Mouse (Mus musculus) limb, embryonic 12.5 days (tissue): ENCODE data around the gene Adamtsl1. TPM values are rescaled to one million over a fixed set of nuclear protein-coding genes. Genes with fewer than 3 reads are reported as not detected.
A peak's percentile ranks its signal among the peaks of the same experiment; 100 is the strongest.

ENCODE experiments used
- ATAC-seq: fragments of 200-750 bp; cut with Nextera tagmentation; 2 replicates; pipeline ENCODE4 v1.8.0; 2017; ENCODE audit warnings: low read depth, moderate TSS enrichment; ENCODE audit not compliant: insufficient number of reproducible peaks, insufficient read depth, low FRiP score, low TSS enrichment
- H3K27ac ChIP-seq: fragments of 300-500 bp; sonication (generic); 2 replicates; pipeline ENCODE4 v1.5.1; 2016; ENCODE audit warnings: mild to moderate bottlenecking, moderate library complexity
- H3K27me3 ChIP-seq: fragments of 300-500 bp; sonication (generic); 2 replicates; pipeline ENCODE4 v1.6.1; 2016; ENCODE audit warnings: mild to moderate bottlenecking, moderate library complexity
- H3K36me3 ChIP-seq: fragments of 300-500 bp; sonication (generic); 2 replicates; pipeline ENCODE4 v1.6.1; 2016; ENCODE audit warnings: mild to moderate bottlenecking, moderate library complexity
- H3K4me1 ChIP-seq: fragments of 300-500 bp; sonication (generic); replicated peaks from 2 replicates; pipeline ENCODE4 v1.6.1; 2016
- H3K4me2 ChIP-seq: fragments of 300-500 bp; sonication (generic); 2 replicates; pipeline ENCODE4 v1.6.1; 2016; ENCODE audit warnings: mild to moderate bottlenecking, moderate library complexity
- H3K4me3 ChIP-seq: fragments of 300-500 bp; sonication (generic); replicated peaks from 2 replicates; pipeline ENCODE4 v1.5.1; 2016; ENCODE audit warnings: mild to moderate bottlenecking
- H3K9ac ChIP-seq: fragments of 300-500 bp; sonication (generic); replicated peaks from 2 replicates; pipeline ENCODE4 v1.6.1; 2016; ENCODE audit warnings: mild to moderate bottlenecking, moderate library complexity
- H3K9me3 ChIP-seq: fragments of 300-500 bp; sonication (generic); 2 replicates; pipeline ENCODE4 v1.6.1; 2016; ENCODE audit warnings: mild to moderate bottlenecking, moderate library complexity
- WGBS: fragments of 180-500 bp; shearing (Covaris S2); methylation state at CpG from one replicate; pipeline ENCODE4 v1.1.7; 2016; 5-methylcytosine and 5-hydroxymethylcytosine counted together
- polyA plus RNA-seq: library from polyadenylated mRNA; unstranded; fragments of >200 nt; fragmentation: Nextera tagmentation; extraction: Ambion mirVana; gene quantifications from 2 replicates; pipeline ENCODE4 v1.2.1, GENCODE M21; 2016

Adamtsl1 gene
- polyA plus RNA-seq, 1 experiment from 2014 or later = 29.2 TPM

DNA sequence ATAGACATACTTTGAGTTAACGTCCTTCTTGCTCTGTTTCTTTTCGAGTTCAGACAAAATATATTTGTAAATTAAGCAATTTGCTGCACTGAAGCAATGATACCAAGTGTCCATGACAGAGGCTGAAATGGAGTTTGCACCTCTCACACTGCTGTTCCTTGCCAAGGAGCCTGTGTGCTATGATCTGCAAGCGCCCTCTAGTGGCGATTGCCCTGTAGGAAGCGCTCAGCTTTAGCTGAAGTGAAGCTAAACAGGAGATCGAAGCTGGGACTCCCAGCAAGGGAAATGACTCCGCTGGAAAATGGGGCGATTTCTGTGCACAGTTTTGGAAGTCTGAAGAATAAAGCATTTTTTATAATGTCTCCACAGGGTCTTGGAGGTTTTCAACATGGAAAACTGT lies 287.8 kb downstream of the Adamtsl1 start:
- WGBS = 7% methylated on average over 8 of the region's 8 CpGs
- Histone ChIP-seq H3K4me3 (no peak overlapping the region), H3K9ac (no peak overlapping the region), H3K27ac (no peak overlapping the region), H3K27me3 (no peaks in the 10 kb centered on the region), H3K4me1 (no peaks in the 10 kb centered on the region), H3K36me3 (no peaks in the 10 kb centered on the region), H3K4me2 (no peak overlapping the region), H3K9me3 (no peaks in the 10 kb centered on the region)
- no peak for ATAC-seq

DNA sequence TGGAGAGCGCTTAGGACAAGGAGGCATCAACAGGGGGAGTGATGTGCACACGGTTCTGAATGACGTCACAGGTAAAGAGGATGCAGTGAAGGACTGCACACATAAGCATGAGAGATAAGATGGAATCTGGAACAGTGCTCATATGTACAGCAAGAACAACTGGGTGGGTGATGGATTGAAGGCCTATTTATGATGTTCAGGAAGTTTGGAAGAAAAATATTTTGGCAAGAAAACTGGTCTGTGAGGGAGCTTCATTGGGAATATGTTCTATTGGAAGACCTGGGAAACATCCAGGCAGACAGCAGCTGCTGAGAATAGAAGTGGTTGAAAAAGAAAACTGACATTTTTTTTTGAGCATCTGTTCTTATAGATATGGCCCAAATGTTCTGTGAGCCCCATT lies 300.4 kb downstream of the Adamtsl1 start:
- whole genome bisulfite sequencing = 77% methylated on average over 3 of the region's 3 CpGs
- Histone ChIP-seq H3K36me3 (no peaks in the 10 kb centered on the region), H3K4me1 (peaks cover 6% of the 10 kb centered on the region; the same call in 1 of the 2 replicates), H3K4me2 (no peak overlapping the region), H3K9me3 (no peaks in the 10 kb centered on the region), H3K27me3 (no peaks in the 10 kb centered on the region), H3K27ac (no peak overlapping the region), H3K9ac (no peak overlapping the region), H3K4me3 (no peak overlapping the region)
- ATAC-seq = no peak

DNA sequence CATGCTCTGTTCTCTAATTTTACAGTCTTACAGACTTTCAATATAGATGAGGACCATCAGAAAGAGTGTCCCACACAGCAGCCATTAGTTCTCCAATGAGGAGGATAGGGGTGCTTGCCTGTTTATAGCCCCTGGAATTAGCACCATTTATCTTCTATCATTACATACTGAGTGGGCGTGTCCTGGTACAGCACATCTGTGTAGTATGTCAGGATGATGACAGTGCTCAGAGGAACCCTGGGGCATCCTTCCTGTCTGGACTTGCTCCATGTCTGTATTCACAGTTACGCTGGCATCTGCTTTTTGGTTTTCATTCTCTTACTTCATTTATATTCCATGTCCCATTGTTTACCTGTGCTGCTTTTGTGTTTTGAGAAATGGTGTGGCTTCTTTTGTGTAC lies 304.5 kb downstream of the Adamtsl1 start:
- H3K4me2 ChIP-seq = no peak overlapping the region
- no peak for ATAC-seq
- H3K27ac ChIP-seq = no peak overlapping the region
- no peak overlapping the region for H3K9ac ChIP-seq
- H3K27me3 ChIP-seq = no peaks in the 10 kb centered on the region
- WGBS = 69% methylated on average over 2 of the region's 2 CpGs
- no peaks in the 10 kb centered on the region for H3K9me3 ChIP-seq
- H3K4me1 ChIP-seq = no peaks in the 10 kb centered on the region
- H3K36me3 ChIP-seq = no peaks in the 10 kb centered on the region
- H3K4me3 ChIP-seq = no peak overlapping the region

DNA sequence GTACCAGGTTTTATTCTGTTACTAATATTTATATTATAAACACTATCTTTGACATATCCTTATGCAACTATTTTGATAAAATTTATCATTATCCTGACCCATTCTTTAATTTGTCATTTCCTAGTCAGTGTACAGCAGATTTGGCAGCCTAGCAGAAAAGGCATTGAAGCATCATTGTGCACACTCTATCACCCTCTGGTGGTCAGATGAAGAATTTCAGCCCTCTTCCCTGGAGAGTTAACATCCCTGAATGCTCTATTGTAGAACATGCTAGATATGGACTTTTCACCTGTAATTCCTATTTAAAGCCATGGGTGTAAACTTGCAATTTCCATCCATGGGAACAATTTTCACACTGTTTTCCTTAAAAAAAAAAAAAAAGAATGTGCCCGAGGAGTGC lies 305.2 kb downstream of the Adamtsl1 start:
- Histone ChIP-seq H3K36me3 (no peaks in the 10 kb centered on the region), H3K4me3 (no peak overlapping the region), H3K4me2 (no peak overlapping the region), H3K4me1 (no peaks in the 10 kb centered on the region), H3K9ac (no peak overlapping the region), H3K9me3 (no peaks in the 10 kb centered on the region), H3K27ac (no peak overlapping the region), H3K27me3 (no peaks in the 10 kb centered on the region)
- WGBS = 75% methylated on average over 1 of the region's 1 CpGs
- ATAC-seq = no peak

DNA sequence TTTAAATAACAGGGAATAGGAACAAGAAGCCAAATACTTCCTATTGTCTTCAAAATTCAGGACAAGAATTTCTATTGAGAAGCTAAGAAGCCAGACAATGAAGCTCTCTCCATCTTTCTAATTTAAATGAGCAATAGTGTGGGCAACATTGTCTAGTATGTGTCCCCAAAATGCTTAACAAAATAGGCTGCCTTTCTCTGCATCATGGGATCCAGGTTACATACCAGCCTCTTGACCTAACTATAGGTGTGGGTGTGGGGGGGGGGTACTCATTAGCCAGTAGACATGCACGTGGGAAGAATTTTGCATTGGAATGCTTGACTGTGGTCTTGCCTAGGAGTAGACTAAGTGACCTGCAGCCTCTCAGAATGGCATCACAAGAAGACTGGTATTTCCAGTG lies 305.9 kb downstream of the Adamtsl1 start:
- Histone ChIP-seq H3K9ac (no peak overlapping the region), H3K9me3 (no peaks in the 10 kb centered on the region), H3K4me3 (no peak overlapping the region), H3K4me2 (no peak overlapping the region), H3K36me3 (no peaks in the 10 kb centered on the region), H3K27ac (no peak overlapping the region), H3K27me3 (no peaks in the 10 kb centered on the region), H3K4me1 (no peaks in the 10 kb centered on the region)
- no peak for ATAC-seq
- 45% methylated on average over 1 of the region's 1 CpGs for WGBS

DNA sequence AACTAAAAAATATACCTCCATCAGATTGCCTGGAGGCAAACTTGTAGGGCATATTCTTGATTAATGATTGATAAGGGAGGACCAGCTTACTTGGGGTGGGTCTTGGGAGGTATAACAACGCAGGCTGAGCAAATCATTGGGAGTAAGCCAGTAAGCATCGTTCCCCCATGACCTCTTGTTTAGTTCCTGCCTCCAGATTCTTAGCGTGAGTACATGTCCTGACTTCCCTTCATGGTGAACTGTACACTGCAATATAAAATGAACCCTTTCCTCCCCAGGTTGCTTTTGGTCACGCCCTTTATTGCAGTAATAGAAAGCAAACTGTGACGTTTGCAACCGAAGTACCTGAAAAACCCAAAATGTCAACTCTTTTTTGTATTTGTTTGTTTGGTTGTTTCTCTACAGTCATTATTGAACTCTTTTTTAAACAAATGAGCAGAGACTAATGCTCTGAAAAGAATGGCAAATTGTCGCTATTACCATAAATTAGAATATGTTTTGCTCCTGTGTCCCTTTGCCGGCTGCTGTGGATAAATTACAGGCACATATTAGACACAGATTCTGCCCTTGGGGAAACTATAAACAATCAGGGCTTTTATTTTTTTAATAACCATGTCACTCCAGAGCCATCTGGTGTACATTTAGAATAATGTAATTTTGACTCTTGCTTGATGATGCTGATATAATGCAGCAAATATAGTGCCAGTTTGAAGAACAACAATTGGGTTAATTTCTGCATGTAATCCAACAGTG lies 310.2 kb downstream of the Adamtsl1 start:
- Histone ChIP-seq H3K27me3 (no peaks in the 10 kb centered on the region), H3K36me3 (no peaks in the 10 kb centered on the region), H3K9me3 (no peaks in the 10 kb centered on the region), H3K4me1 (0 out of 2 replicates have a peak, but pooled peaks cover 2% of the 10 kb centered on the region), H3K4me2 (no peak overlapping the region), H3K4me3 (no peak overlapping the region), H3K27ac (no peak overlapping the region), H3K9ac (no peak overlapping the region)
- 52% methylated on average over 8 of the region's 8 CpGs for WGBS
- ATAC-seq = no peak

DNA sequence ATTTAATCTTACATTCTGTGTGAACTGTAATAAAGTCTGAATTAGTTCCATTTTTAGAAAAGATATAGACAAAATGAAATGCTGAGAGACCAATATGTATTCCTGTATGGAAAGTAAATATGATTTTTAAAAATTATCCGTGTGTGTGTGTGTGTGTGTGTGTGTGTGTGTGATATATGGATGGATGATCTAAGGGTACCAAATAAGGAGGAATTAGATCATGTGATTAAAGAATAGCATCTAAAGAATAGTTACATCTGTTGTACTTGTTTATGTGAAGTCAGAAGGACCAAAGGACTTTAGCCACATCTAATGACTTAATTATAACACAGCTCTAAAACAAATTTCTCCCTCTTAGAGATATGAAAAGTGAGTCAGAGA lies 310.7 kb downstream of the Adamtsl1 start:
- H3K27ac ChIP-seq = no peak overlapping the region
- no peaks in the 10 kb centered on the region for H3K27me3 ChIP-seq
- WGBS = 83% methylated on average over 1 of the region's 1 CpGs
- no peak for ATAC-seq
- H3K4me2 ChIP-seq = no peak overlapping the region
- H3K4me1 ChIP-seq = peaks cover 3% of the 10 kb centered on the region; the same call in 1 of the 2 replicates
- no peaks in the 10 kb centered on the region for H3K36me3 ChIP-seq
- no peak overlapping the region for H3K4me3 ChIP-seq
- H3K9ac ChIP-seq = no peak overlapping the region
- no peaks in the 10 kb centered on the region for H3K9me3 ChIP-seq

DNA sequence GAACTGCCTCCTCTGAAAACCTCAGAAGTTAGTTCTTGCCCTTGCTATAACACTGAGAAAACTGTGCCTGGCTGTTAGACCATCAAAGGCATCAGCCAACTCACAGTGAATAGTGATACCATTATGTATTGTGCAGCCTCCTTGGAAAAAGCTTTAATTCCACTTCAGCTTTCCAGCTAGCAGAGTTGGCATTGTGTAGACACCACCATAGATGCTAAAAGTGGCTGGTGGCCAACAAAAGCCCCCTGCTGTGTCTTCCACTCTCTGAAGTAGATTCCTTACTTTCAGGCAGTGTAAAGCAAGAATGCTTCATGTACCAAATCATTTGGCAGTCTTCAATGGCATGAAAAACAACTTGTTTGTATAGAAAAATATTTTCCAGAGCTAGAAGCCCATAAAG lies 323.1 kb downstream of the Adamtsl1 start:
- H3K9ac ChIP-seq = no peak overlapping the region
- H3K9me3 ChIP-seq = no peaks in the 10 kb centered on the region
- H3K27me3 ChIP-seq = no peaks in the 10 kb centered on the region
- H3K27ac ChIP-seq = peak overlapping the region; percentile 79; the same call in 1 of the 2 replicates
- H3K4me1 ChIP-seq = peaks cover 27% of the 10 kb centered on the region
- no peak overlapping the region for H3K4me2 ChIP-seq
- no peak for ATAC-seq
- H3K4me3 ChIP-seq = no peak overlapping the region
- no peaks in the 10 kb centered on the region for H3K36me3 ChIP-seq

DNA sequence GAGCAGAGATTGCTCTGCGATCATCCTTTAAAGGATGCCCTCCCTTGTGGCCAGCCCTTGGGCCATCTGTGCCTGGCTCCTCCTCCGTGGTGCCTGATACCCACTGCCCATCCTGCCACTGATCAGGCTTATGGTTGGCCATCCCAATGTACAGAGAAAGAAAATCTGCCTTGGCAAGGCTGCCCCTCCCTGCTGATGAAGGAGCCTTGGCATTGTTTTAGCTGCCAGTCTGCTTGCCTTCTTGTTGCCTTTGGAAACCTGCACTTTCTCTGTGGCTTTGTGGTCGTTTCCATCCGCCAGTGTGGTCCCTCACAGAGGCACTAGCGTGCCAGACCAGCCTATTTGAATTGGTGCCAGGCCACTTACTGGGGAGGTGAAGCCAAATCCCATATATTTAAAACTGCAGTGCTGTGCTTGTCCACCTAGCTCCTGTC lies 323.6 kb downstream of the Adamtsl1 start:
- peak; percentile 52; the same call in 1 of the 2 replicates for ATAC-seq
- Histone ChIP-seq H3K4me1 (peaks cover 30% of the 10 kb centered on the region), H3K4me3 (no peak overlapping the region), H3K4me2 (0 out of 2 replicates have a peak overlapping the region, but pooled peaks have one; percentile 8), H3K36me3 (no peaks in the 10 kb centered on the region), H3K9ac (no peak overlapping the region), H3K27ac (peak overlapping the region; percentile 79), H3K9me3 (no peaks in the 10 kb centered on the region), H3K27me3 (no peaks in the 10 kb centered on the region)
- WGBS = 48% methylated on average over 5 of the region's 5 CpGs

DNA sequence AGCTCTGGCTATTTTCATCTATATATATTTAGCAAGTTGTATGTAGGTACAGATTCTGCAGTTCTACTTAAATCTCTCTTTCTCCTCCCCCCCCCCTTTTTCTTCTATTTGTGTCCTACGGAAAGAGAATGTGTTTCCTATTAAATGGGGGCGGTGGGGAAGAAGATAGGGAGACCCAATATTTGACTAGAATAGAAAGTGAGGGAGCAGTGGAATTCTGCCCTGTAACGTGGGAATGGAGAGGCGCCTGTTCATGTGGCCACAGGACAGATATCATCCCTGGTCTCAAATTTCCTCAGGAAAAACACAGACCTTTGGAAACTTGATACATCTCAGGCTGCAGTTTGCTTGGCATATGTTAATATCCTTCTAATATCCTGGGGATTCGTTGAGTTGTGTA lies 324.1 kb downstream of the Adamtsl1 start:
- Histone ChIP-seq H3K27ac (peak overlapping the region; percentile 79; the same call in 1 of the 2 replicates), H3K4me2 (0 out of 2 replicates have a peak overlapping the region, but pooled peaks have one; percentile 13)
- no peak for ATAC-seq

DNA sequence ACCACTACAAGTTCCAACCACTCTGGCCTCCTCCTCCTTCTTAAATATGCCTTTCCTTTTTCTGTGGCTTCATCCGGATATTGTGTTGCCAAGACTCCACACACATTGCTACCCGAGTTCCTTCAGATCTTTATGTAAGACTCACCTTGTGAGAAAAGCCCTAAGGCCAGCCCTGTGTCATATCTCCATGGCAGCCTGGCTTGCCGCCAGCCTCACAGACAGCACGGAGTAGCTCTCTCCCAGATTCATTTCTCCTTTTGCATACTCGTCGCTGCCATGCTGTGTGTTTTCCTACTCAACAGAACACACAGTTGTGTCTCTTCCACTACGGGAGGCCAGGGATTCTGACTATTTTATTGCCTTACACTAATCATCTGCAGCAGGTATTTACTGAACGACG lies 328.1 kb downstream of the Adamtsl1 start:
- no peaks in the 10 kb centered on the region for H3K36me3 ChIP-seq
- no peak overlapping the region for H3K4me2 ChIP-seq
- no peak overlapping the region for H3K4me3 ChIP-seq
- 72% methylated on average over 9 of the region's 9 CpGs for WGBS
- no peak overlapping the region for H3K9ac ChIP-seq
- peaks cover 25% of the 10 kb centered on the region for H3K4me1 ChIP-seq
- no peak for ATAC-seq
- H3K9me3 ChIP-seq = no peaks in the 10 kb centered on the region
- H3K27me3 ChIP-seq = no peaks in the 10 kb centered on the region
- H3K27ac ChIP-seq = no peak overlapping the region

More for the DNA sequence above, 324.1 kb downstream of the Adamtsl1 start:
- Histone ChIP-seq H3K36me3 (no peaks in the 10 kb centered on the region), H3K9me3 (no peaks in the 10 kb centered on the region), H3K4me3 (no peak overlapping the region), H3K27me3 (no peaks in the 10 kb centered on the region), H3K4me1 (peaks cover 29% of the 10 kb centered on the region), H3K9ac (no peak overlapping the region)
- WGBS = 26% methylated on average over 5 of the region's 5 CpGs

DNA sequence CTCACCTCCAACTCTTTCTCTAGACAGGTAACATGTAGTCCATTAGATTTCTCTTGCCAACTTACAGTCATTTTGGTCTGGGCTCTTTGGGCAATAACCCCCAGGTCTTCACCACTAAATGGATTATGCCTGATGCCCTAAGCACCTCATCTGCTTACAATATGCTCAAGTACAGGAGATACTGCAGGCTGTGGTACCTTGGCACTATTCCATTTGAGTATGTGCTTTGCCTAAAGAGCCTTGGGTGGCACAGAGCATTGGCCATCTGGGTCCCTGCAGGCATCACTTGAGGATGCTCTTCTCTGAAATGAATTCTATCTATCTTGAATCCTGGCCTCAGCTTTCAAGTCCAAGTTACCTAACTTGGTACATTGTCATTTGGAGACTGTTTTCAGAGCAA lies 330.4 kb downstream of the Adamtsl1 start:
- Histone ChIP-seq H3K9me3 (no peaks in the 10 kb centered on the region), H3K27ac (no peak overlapping the region), H3K4me2 (no peak overlapping the region), H3K4me1 (peaks cover 9% of the 10 kb centered on the region), H3K9ac (no peak overlapping the region), H3K36me3 (no peaks in the 10 kb centered on the region), H3K27me3 (no peaks in the 10 kb centered on the region), H3K4me3 (no peak overlapping the region)
- no peak for ATAC-seq
